Mouse (Mus musculus) heart, embryonic 10.5 days (tissue): Measurements from ENCODE around the gene Lpcat1. TPM values are rescaled to one million over a fixed set of nuclear protein-coding genes. Genes with fewer than 3 reads are reported as not detected.

ENCODE experiments used
- DNase-seq: peaks from one replicate; pipeline ENCODE4 v3.0.0-alpha.2; 2017; ENCODE audit warnings: low spot score
- H3K27ac ChIP-seq: fragments of 300-500 bp; sonication (generic); 2 replicates; pipeline ENCODE4 v1.5.1; 2016; ENCODE audit warnings: mild to moderate bottlenecking
- H3K27me3 ChIP-seq: fragments of 300-500 bp; sonication (generic); 2 replicates; pipeline ENCODE4 v1.6.1; 2016; ENCODE audit warnings: mild to moderate bottlenecking; ENCODE audit not compliant: poor library complexity, insufficient read depth, severe bottlenecking
- H3K36me3 ChIP-seq: fragments of 300-500 bp; sonication (generic); 2 replicates; pipeline ENCODE4 v1.6.1; 2016; ENCODE audit warnings: mild to moderate bottlenecking, moderate library complexity
- H3K4me1 ChIP-seq: fragments of 300-500 bp; sonication (generic); 2 replicates; pipeline ENCODE4 v1.6.1; 2016; ENCODE audit warnings: mild to moderate bottlenecking
- H3K4me3 ChIP-seq: fragments of 300-500 bp; sonication (generic); 2 replicates; pipeline ENCODE4 v1.5.1; 2016; ENCODE audit warnings: mild to moderate bottlenecking, moderate library complexity
- H3K9me3 ChIP-seq: fragments of 300-500 bp; sonication (generic); 2 replicates; pipeline ENCODE4 v1.6.1; 2016; ENCODE audit warnings: mild to moderate bottlenecking, moderate library complexity
- WGBS: fragments of 180-500 bp; shearing (Covaris S2); methylation state at CpG from one replicate; pipeline ENCODE4 v1.1.7; 2016; 5-methylcytosine and 5-hydroxymethylcytosine counted together
- polyA plus RNA-seq: library from polyadenylated mRNA; unstranded; fragments of >200 nt; fragmentation: Nextera tagmentation; extraction: Ambion mirVana; gene quantifications from 2 replicates; pipeline ENCODE4 v1.2.1, GENCODE M21; 2016

Lpcat1 gene
- polyA plus RNA-seq, 1 experiment from 2014 or later, result 39.6 TPM

- Histone ChIP-seq H3K27ac (no peak overlapping the region), H3K4me3 (no peak overlapping the region), H3K27me3 (no peaks in the 10 kb centered on the region), H3K36me3 (0 out of 2 replicates have a peak, but pooled peaks cover 10% of the 10 kb centered on the region), H3K9me3 (no peaks in the 10 kb centered on the region), H3K4me1 (peaks cover 62% of the 10 kb centered on the region)
- DNase-seq, result no peak
- 78% methylated on average over 3 of the region's 3 CpGs for WGBS
Observed at GRCm38 (mm10) chr13:73472481-73472880, 5.5 kb downstream of the Lpcat1 start.

GRCm38 (mm10) chr13:73473746-73474145, 6.7 kb downstream of the Lpcat1 start:
- peak; percentile 61 for DNase-seq
- Histone ChIP-seq H3K27me3 (no peaks in the 10 kb centered on the region), H3K9me3 (no peaks in the 10 kb centered on the region), H3K4me1 (peaks cover 53% of the 10 kb centered on the region), H3K36me3 (0 out of 2 replicates have a peak, but pooled peaks cover 10% of the 10 kb centered on the region), H3K4me3 (no peak overlapping the region), H3K27ac (peak overlapping the region; percentile 71; the same call in 1 of the 2 replicates)
- WGBS, result 77% methylated on average over 2 of the region's 2 CpGs

GRCm38 (mm10) chr13:73474163-73474562, 7.2 kb downstream of the Lpcat1 start:
- H3K27me3 ChIP-seq, result no peaks in the 10 kb centered on the region
- H3K9me3 ChIP-seq, result no peaks in the 10 kb centered on the region
- 0 out of 2 replicates have a peak, but pooled peaks cover 10% of the 10 kb centered on the region for H3K36me3 ChIP-seq
- WGBS, result 73% methylated on average over 6 of the region's 6 CpGs
- no peak overlapping the region for H3K4me3 ChIP-seq
- peak overlapping the region; percentile 71 for H3K27ac ChIP-seq
- peaks cover 52% of the 10 kb centered on the region for H3K4me1 ChIP-seq
- no peak for DNase-seq

DNA sequence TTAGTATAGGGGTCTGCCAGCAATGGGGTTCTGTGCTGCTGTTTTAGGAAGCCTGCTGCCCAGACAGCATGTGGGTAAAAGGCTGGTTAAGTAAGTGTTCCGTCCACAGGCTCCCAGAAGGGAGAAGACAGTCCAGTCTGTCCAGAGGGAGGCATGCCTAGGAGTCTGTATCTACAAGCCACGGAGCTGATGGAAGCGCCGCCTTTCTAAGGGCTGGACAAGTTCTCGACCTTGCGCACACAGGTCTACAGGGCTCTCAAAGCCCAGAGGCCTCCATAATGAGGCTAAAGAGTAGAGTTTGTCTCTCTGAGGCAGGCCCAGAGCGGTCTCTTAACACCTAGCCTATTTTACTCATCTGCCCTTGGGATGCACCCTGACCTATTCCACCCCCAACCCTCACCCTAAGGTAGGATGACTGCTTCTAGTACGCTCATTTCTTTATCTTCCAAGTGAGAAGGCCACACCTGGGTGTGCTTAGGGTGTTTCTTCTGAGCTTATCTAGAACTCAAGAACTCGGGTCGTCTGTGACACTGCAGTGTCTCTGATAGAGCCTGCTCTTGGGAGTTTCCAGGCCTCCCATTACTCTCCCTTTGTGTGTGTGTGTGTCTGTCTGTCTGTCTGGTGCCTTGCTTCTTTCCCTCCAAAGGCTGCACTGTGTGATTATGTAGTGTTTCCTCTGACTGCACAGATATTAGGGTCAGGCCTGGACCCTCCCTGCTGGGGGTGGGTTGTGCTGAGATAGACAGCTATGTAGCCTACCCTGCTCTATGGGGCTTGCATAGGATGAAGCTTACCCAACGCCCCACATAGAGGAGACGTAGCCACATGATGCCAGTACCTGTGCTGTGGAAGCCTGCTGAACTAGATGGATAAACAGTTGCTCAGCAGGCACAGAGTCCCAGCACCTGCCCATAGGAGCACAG, 8.3 kb downstream of the Lpcat1 start:
- WGBS, result 74% methylated on average over 12 of the region's 12 CpGs
- peak; percentile 94 for DNase-seq

DNA sequence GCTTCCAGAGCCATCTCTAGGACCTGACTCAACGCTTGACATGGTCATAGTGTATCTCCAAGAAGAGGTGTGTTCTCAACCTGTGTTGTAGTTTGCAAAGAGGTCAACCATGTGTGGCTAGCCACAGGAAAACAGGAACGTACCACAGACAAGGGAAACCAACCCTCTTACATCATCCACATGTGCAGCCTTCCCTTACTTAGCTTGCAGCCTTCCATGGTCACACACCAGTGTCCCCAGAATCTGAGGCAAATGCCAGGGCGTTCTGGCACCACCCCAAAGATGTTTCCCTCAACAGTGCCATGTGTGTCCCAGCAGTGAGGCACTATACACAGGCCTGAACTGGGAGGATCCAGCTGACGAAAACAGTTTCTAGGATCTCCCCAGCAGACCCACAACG, 9.3 kb downstream of the Lpcat1 start:
- Histone ChIP-seq H3K9me3 (no peaks in the 10 kb centered on the region), H3K4me3 (no peak overlapping the region), H3K36me3 (0 out of 2 replicates have a peak, but pooled peaks cover 6% of the 10 kb centered on the region), H3K4me1 (peaks cover 43% of the 10 kb centered on the region), H3K27me3 (no peaks in the 10 kb centered on the region), H3K27ac (peak overlapping the region; percentile 69)
- no peak for DNase-seq
- 85% methylated on average over 5 of the region's 5 CpGs for WGBS

More for the DNA sequence above, 8.3 kb downstream of the Lpcat1 start:
- no peak overlapping the region for H3K4me3 ChIP-seq
- H3K9me3 ChIP-seq, result no peaks in the 10 kb centered on the region
- 0 out of 2 replicates have a peak, but pooled peaks cover 10% of the 10 kb centered on the region for H3K36me3 ChIP-seq
- peak overlapping the region; percentile 71 for H3K27ac ChIP-seq
- H3K27me3 ChIP-seq, result no peaks in the 10 kb centered on the region
- H3K4me1 ChIP-seq, result peaks cover 46% of the 10 kb centered on the region

DNA sequence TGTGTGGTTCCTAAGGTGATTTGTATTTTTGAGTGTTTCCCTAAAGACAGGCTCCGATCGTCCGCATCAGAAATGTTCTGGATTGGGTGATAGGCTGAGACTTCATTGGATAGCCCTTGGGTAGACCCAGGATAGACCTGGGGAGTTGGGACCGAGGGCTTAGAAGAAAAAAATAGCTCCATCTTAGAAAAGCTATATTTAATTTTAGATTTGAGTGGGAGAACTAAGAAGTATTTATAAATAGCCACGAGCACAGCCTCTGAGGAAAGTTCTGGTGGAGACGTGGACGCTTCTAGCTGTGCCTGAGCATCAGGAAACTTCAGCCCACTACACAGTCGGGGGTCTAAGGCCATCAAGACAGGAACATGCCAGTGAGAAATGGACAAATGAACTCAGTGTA, 9.8 kb downstream of the Lpcat1 start:
- Histone ChIP-seq H3K4me1 (peaks cover 48% of the 10 kb centered on the region), H3K27ac (peak overlapping the region; percentile 69), H3K4me3 (no peak overlapping the region), H3K36me3 (0 out of 2 replicates have a peak, but pooled peaks cover 6% of the 10 kb centered on the region), H3K9me3 (no peaks in the 10 kb centered on the region), H3K27me3 (no peaks in the 10 kb centered on the region)
- 78% methylated on average over 8 of the region's 8 CpGs for WGBS
- no peak for DNase-seq

DNA sequence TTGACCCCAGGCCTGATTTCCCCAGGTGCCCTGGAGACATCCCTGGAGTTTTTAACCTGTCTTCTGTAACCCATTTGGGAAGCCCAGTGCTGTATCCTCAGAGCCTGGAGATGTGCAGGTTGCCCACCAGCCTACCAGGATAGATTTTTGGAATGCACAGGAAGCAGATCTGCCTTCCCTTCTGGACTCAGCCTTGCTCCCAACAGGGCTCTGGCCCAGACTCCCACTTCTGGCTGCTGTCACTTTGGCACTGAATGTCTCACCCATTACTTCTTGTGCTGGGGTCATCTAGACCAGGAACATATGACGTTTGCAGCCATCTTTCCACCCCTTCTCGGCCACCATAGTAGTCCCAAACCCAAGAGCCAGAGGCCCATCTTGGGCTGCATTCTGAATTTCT, 10.8 kb downstream of the Lpcat1 start:
- 86% methylated on average over 2 of the region's 2 CpGs for WGBS
- Histone ChIP-seq H3K4me1 (peaks cover 54% of the 10 kb centered on the region), H3K27me3 (no peaks in the 10 kb centered on the region), H3K36me3 (0 out of 2 replicates have a peak, but pooled peaks cover 6% of the 10 kb centered on the region), H3K9me3 (no peaks in the 10 kb centered on the region), H3K4me3 (no peak overlapping the region), H3K27ac (peak overlapping the region; percentile 49; the same call in 1 of the 2 replicates)
- no peak for DNase-seq

DNA sequence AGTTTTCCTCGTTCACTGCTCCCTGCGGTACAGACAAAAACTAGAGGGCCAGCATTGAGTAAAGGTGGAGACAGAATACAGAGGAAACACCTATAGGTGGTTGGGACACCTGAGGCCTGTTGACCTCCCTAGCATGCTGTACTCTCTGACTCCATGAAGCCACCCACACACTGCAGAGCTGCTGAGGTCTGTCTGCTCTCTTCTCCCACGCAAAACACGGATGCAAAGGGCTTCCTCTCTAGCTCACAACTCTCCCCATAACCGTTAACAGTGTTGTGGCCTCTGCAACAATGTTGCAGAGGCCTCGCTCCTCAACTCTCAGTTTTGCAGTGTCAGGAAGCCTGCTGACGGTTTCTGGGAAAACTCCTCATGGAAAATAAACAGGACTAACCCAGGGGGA, 15.5 kb downstream of the Lpcat1 start:
- Histone ChIP-seq H3K36me3 (peaks cover 28% of the 10 kb centered on the region), H3K4me3 (no peak overlapping the region), H3K4me1 (peaks cover 47% of the 10 kb centered on the region), H3K9me3 (0 out of 2 replicates have a peak, but pooled peaks cover 4% of the 10 kb centered on the region), H3K27ac (no peak overlapping the region; the same call in 1 of the 2 replicates), H3K27me3 (no peaks in the 10 kb centered on the region)
- WGBS, result 74% methylated on average over 7 of the region's 7 CpGs
- DNase-seq, result no peak

DNA sequence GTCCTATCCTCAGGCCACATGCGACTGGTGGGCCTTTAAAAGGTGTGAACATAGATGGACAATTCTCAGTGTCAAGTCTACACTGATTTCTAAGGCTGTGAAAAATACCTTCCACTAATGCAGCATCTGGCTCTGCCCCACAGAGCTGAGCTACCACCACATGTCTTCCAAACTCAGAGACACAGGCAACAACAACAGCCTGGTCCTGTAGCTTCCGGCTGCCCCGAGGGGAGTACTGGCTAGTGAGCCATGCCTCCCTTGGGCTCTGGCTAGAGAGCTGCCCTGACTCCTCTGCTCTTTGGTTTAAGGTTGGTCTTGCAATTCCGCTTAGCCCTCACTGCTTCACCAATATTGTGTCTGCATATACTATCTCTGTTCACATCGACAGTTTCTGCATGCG, 16.3 kb downstream of the Lpcat1 start:
- WGBS, result 92% methylated on average over 6 of the region's 6 CpGs
- Histone ChIP-seq H3K4me1 (peaks cover 47% of the 10 kb centered on the region), H3K27me3 (no peaks in the 10 kb centered on the region), H3K36me3 (peaks cover 28% of the 10 kb centered on the region), H3K4me3 (no peak overlapping the region), H3K27ac (peak overlapping the region; percentile 64; the same call in 1 of the 2 replicates), H3K9me3 (0 out of 2 replicates have a peak, but pooled peaks cover 4% of the 10 kb centered on the region)
- DNase-seq, result peak; percentile 68

DNA sequence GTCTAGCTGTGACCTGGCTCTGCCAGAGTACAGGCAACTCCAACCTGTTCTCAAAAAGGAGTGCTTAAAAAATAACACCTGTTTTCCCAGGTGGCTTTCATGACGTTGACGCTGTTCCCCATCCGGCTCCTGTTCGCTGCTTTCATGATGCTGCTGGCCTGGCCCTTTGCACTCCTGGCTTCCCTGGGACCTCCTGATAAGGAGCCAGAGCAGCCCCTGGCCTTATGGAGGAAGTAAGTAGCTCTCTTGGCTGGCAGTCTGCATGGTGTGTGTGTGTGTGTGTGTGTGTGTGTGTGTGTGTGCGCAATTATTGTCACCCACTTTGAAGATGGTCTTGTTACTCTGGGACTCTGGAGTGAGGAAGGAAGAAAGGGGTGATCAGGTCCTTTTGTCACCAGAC, 17.2 kb downstream of the Lpcat1 start:
- Histone ChIP-seq H3K36me3 (peaks cover 36% of the 10 kb centered on the region), H3K27ac (peak overlapping the region; percentile 64; the same call in 1 of the 2 replicates), H3K27me3 (no peaks in the 10 kb centered on the region), H3K9me3 (0 out of 2 replicates have a peak, but pooled peaks cover 4% of the 10 kb centered on the region), H3K4me1 (peaks cover 45% of the 10 kb centered on the region), H3K4me3 (no peak overlapping the region)
- WGBS, result 47% methylated on average over 5 of the region's 5 CpGs
- DNase-seq, result peak; percentile 88

DNA sequence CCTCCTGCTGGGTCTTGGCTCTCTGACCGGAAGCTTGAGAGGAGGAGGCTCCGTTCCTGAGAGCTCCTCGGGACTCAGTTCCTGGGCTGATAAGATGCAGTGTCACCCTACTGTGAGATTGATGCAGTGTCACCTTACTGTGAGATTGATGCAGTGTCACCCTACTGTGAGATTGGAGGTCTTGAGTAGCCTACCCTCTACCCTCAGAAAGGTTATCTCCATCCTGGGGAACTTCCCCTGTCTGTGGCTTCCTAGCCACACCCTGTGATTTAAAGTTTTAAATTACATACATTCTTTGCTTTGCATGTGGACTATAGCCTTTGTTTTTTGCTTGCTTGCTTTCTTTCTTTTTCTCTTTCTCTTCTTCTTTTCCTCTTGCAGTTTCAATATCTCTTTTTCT, 21.1 kb downstream of the Lpcat1 start:
- DNase-seq, result no peak
- Histone ChIP-seq H3K36me3 (peaks cover 75% of the 10 kb centered on the region), H3K27me3 (no peaks in the 10 kb centered on the region), H3K27ac (no peak overlapping the region), H3K4me3 (no peak overlapping the region), H3K9me3 (0 out of 2 replicates have a peak, but pooled peaks cover 4% of the 10 kb centered on the region), H3K4me1 (peaks cover 22% of the 10 kb centered on the region)
- WGBS, result 17% methylated on average over 3 of the region's 3 CpGs

DNA sequence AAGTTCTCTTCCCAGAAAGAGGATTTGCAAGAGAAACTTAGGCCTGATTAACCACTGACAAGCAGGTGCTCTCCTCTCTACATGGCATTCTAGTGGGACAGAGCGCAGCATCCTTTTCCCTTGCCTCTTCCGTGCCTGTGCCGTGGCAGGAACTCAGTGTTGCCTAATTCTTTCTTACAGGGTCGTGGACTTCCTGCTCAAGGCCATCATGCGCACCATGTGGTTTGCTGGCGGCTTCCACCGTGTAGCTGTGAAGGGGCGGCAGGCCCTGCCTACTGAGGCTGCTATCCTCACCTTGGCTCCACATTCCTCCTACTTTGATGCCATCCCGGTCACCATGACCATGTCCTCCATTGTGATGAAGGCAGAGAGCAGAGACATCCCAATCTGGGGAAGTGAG, 21.7 kb downstream of the Lpcat1 start:
- Histone ChIP-seq H3K4me1 (peaks cover 16% of the 10 kb centered on the region), H3K4me3 (no peak overlapping the region), H3K9me3 (0 out of 2 replicates have a peak, but pooled peaks cover 4% of the 10 kb centered on the region), H3K27ac (no peak overlapping the region), H3K27me3 (no peaks in the 10 kb centered on the region), H3K36me3 (peaks cover 79% of the 10 kb centered on the region)
- no peak for DNase-seq
- 78% methylated on average over 9 of the region's 9 CpGs for WGBS

GRCm38 (mm10) chr13:73489986-73490385, 23.0 kb downstream of the Lpcat1 start:
- Histone ChIP-seq H3K9me3 (0 out of 2 replicates have a peak, but pooled peaks cover 4% of the 10 kb centered on the region), H3K4me3 (no peak overlapping the region), H3K36me3 (peaks cover 82% of the 10 kb centered on the region), H3K27ac (no peak overlapping the region), H3K4me1 (peaks cover 8% of the 10 kb centered on the region; the same call in 1 of the 2 replicates), H3K27me3 (no peaks in the 10 kb centered on the region)
- WGBS, result 93% methylated on average over 3 of the region's 3 CpGs
- DNase-seq, result no peak
